Mouse (Mus musculus) left cerebral cortex, postnatal 25 days (tissue): ENCODE measurements at regions not wholly inside any gene's neighbourhood (a gene's known extent, or its start where the extent isn't known, plus 50 kb on each side); places are given as distances from the start of the nearest gene placed in this dataset.

ENCODE experiments used
- DNase-seq, 2 experiments: peaks; one replicate each; pipeline ENCODE4 v3.0.0; 2022; ENCODE audit warnings: low spot score in 2 of 2, mixed read lengths in 1 of 2
- intact Hi-C: fragments of 180-260 bp; cut with DNase I; formaldehyde crosslinking; loops from one replicate; pipeline ENCODE4 v1.15.1; 2025

DNA sequence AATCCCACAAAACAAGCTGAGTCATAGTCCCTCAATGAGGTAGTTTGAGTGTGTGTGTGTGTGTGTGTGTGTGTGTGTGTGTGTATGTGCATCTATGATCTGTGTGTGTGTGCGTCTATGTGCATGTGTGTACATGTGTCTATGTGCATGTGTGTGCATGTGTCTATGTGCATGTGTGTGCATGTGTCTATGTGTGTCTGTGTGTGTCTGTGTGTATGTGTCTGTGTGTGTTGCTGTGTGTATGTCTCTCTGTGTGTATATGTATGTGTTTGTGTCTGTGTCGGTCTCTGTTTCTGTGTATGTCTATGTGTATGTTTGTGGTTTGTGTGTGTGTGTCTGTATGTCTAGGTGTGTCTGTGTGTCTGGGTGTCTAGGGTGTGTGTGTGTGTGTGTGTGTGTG, 309.1 kb upstream of the Brinp3 start:
- DNase-seq, result no peak

DNA sequence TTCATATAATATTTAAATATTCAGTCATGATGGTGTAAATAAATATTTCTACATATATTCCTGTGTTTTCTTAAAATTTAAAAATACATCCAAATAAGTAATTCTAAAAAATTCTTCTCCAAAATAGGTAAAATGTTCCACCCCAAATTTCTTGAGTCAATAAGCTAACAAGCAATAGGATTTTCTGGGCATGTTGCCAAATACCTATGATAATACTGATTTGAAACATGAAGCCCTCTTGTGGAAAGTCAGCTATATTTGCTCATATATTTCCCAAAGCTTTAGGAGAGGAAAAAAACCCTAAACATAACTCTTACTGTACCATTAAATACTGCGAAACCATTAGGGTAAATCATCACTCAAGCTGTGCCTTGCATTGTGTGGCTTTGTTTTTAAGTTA, 282.9 kb upstream of the Brinp3 start:
- intact Hi-C loops, result no loop called here
- DNase-seq, result no peak

More for the DNA sequence above, 309.1 kb upstream of the Brinp3 start:
- intact Hi-C loops, result no loop called here

DNA sequence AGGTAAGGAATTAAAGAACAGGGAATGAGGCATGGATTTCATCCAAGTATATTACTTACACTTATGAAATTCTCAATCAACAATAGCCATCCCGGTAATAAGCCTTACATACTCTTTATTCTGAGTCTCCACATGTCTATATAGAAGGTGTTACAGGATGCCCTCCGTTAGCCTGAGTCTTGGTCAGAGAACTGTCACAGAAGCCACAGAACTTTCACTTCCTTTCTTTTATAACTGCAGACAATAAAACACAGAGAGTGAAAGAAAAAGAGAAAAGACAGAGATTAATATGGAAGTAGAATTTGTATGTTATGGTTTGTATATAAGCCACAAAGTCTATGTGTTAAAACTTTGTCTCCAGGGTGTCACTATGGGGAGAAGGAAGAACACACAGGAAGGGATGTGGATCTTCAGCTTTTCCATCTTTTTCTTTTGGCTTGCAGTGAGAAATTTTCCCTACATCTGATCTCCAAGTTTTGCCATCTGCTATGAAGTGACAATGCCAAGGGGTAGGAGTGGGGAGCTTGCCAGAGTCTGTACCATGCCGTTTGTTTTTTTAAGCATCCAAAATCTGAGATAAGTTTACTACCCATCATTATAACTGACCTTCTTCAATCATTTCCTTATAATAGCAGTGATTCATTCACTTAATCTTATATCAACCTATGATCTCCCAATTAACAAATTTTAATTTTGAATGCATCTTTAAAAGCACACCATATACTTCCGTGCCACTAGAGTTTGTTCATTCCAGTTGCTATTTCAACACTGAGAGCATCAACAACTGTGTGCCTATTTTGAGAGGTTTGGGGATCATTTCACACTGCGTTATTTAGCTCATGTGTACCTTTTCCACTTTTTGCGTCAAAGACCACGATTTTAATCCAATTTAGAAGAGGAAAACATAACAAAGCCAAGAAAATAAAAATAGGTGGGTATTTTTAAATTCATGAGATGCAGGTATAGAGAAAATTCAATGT, 262.8 kb upstream of the Brinp3 start:
- DNase-seq, result peak; percentile 8 to 84
- intact Hi-C loops, result loop anchor here (10.0 kb wide), 1 partner anchor 263 kb away; the partner anchor contains the start of gene Brinp3

DNA sequence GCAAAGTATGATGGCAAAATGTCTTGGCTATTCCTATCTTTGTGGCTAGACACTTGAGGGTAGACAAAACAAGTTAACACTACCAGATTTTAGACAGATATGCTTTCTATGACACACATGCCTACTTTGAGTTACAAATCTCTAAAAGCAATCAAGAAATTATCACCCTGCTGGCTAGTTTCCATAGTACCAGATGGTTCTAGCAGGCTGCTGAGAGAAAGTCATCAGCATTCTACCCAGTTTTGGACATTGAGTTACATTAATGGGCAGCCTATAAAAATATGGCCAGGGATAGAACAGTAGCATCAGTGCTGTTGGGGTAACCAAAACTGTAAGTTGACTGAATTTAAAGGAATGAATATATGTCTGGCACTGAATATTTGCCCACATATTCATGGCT, 234.2 kb upstream of the Brinp3 start:
- intact Hi-C loops, result no loop called here
- no peak for DNase-seq

DNA sequence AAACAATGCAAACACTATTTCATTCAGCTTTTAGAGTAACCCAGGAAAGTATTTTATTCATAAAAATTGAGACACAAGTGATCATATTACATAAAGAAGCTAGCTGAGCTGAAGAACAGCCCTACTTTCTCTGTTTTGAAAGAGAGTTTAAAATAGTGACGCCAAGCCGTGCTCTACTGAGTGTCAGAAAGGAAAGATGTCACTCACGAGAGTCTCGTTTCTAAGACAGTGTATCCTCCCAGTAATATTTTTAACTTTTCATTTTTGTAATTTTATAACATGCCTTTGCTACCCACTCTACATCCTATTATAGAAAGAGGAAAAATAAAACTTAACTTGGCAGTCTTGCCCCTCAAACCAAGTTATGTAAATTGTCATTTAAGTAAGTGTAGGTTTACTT, 195.5 kb upstream of the Brinp3 start:
- DNase-seq, result peak in 1 of 2 experiments; percentile 53
- intact Hi-C loops, result no loop called here

DNA sequence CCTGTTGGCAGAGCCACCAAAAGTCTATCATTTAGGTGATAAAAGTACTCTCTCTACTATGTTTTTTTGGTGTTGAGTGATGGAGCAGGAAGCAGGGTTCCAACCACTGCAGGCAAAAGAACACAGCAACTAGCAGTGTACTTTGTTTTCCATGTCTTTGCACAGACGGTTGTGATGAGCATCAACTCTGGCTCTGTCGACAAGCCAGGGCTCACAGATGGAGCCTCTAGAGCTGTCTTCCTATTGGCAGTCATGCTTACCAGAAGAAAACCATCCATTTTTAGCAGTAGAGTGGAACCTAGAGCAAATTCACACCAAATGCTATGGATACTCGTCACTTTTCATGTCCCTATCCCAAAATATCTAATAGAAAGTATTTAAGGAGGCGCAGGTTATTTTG, 182.0 kb upstream of the Brinp3 start:
- DNase-seq, result no peak
- intact Hi-C loops, result no loop called here

DNA sequence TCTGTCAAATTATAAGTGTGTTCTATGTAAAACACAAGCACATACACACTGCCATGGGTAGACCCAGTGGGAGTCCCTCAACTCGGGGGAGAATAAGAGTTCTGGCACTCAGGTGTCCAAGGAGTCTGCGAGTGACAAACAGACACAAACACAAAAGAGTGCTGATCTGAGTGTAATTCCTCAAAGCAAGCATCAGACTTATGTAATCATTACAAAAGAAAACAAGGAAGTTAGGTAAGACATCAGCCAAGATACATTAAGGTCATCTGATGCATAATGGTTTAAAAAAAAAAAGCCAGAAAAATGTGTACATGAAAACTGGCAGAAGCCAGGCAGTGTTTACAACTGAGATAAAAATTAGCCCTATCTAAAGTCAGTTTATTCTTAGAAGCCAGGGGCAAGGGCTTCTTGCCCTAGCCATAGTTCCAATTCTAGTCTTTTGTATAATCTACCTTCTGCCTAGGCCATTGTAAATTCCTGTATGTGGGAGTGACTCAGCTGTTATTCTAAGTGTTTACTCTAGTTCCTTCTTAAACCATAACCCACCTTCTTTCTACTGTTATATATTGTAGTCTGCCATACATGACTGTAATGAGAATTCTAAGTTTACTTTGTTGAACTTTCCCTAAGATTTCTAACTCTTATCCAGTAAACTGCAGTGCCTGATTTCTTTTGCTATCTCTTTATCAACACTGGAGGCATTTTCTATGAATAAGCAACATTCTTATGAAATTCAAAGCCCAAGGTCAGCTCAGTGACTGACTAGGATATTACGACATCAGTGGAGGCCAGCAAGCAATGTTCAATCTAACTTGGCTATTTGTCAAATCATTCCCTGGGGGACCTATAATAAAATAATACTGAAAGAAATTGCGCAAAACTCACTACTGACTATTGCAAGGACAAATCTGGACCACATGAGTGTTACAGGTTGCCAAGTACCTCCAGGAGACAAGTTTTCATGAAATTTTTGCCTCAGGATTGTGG, 178.1 kb upstream of the Brinp3 start:
- intact Hi-C loops, result no loop called here
- no peak for DNase-seq

DNA sequence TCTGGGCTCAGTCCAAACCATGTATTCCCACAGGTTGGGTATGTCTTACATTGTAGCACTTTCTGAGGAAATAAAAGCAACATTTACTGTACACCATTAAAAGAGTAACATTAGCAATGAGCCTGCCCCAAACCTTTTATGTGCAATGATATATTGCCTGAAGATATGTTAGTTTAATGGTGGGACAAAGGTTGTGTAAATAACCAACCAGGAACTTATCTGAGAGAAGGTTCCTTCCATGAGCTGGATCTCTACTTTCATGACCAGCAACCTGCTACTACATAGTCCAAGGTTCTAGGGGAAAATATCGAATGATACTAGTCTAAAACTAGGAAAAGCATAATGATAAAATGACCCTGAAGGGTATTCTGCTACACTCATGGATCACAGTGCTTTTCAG, 172.5 kb upstream of the Brinp3 start:
- intact Hi-C loops, result loop anchor here (5.0 kb wide), 1 partner anchor 1040 kb away; no protein-coding TSS in a partner anchor
- DNase-seq, result no peak

DNA sequence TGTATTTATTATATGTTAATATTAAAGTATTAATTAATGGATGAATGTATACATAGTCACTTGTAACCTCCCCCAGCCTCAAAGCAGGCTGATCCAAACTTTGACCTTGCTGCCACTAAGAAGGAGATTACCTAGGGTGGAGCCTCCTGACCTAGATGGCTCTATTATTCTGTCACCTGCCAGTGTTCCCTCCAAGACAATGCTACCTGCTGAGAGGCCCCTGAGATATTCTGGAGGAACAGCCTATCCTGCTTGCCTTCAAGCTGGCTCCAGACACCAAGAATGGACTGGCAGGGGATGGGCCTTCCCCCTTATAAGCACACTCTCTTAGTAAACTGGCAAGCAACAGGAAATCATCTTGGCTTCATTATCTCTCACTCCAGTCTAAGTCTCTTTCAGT, 171.7 kb upstream of the Brinp3 start:
- intact Hi-C loops, result loop anchor here (5.0 kb wide), 1 partner anchor 1041 kb away; no protein-coding TSS in a partner anchor
- DNase-seq, result no peak

DNA sequence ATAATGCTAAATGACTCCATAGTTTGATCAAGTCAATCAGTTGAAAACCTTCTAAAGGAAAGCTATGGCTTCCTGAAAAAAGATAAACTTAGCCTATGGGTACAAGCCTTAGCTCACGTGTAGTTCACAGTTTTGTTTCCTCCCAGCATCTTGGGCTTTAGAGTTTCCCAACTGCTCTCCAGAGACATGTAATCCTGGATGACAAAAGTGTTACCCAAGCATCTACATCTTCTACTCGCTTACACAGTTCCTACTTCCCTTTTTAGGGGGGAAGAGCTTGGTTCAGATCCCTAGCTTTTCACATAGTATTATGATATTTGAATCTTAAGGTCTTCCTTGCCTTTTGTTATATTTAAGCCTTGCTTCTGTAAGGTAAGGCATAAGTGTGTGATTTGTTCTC, 157.5 kb upstream of the Brinp3 start:
- DNase-seq, result no peak
- intact Hi-C loops, result no loop called here

DNA sequence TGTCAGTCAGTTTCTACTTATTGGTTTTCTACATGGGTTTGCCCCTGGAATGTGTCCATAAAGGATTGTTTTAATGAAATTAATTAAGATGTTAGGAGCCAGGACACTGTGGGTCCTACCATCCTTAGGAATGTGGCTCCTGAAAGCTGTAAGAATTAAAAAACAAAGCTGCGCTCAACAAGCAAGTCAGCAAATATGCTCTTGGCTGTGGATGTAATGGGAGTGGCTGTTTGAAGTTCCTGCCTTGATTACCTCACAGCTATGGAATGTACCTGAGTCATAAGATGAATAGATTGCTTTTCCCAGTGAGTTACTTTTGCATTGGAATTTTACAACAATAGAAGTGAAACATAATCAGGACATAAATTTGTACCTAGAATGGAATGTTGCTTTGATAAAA, 137.6 kb upstream of the Brinp3 start:
- intact Hi-C loops, result no loop called here
- DNase-seq, result no peak

DNA sequence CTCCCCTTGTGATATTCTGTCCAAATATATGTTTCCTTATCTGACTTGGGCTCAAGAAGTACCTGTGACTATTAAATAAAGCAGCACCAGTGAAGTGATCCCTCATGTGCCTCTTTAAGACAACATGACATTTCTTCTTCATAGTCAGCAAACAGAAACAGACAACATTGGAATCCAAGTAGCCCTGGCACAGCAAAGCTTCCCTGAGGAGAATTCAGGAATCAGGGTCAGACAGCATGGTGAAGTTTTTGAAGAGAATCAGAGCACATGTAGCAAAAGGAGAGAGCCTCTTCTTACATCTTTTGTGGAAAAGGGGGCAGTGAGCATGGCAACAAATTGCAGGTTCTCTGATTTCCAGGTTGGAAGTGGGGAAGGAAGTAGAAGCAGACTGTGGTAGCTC, 136.3 kb upstream of the Brinp3 start:
- DNase-seq, result no peak
- intact Hi-C loops, result no loop called here

DNA sequence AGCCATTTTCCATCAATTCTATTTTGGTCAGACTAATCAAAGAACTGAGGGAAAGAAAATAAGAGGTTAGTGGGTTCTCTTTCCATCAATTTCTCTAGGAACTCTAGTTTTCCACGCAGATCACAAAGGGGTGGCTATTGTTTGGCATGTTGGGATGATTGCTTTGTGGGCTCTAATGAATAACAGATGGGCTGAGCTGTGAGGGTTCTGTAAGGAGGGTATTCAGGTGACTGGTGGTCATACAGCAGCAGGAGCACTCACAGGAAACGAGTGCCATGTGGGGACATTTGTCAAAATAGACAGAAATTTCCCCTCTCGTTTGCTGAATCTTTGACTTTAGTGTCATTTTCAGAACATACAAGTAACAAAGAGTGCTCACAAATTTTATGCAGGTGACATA, 134.9 kb upstream of the Brinp3 start:
- intact Hi-C loops, result no loop called here
- DNase-seq, result no peak

DNA sequence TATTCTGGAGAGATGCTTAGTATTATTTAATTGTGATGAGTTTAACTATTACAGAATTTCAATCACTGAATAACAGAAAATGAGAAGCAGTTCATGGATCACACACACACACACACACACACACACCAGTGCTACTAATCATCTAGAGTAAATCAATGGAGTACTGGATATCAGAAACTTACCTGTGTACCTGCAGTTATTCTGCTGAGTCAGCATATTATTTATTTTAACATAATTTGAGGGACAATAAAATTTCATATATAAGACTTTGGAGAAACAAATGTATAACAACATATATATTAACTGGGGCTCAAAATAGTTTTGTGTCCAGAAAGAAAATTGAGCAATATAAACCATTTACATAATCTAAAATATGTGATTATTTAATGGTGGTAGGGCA, 134.4 kb upstream of the Brinp3 start:
- DNase-seq, result no peak
- intact Hi-C loops, result no loop called here

DNA sequence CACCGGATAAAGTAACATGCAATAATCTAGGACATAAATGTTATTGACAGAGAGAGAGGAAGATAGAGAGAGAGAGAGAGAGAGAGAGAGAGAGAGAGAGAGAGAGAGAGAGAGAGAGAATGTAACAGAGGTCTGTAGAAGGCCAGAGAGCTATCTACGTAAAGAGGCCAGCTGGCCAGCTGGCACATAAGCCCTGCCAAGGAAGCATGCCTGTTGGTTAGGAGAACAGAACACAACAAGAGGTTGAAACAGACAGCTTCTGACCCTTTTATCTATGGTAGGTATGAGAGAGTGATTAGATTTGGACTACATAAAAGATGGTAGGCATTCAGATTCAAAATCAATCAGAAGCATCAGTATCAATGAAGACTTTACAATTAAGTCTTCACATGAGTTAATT, 130.8 kb upstream of the Brinp3 start:
- no peak for DNase-seq
- intact Hi-C loops, result no loop called here
